Mouse (Mus musculus) embryonic fibroblast, embryonic 13.5 days (primary cell): ENCODE results near the gene Peli1. TPM values are rescaled to one million over a fixed set of nuclear protein-coding genes. Genes with fewer than 3 reads are reported as not detected.
A peak's percentile ranks its signal among the peaks of the same experiment; 100 is the strongest.

ENCODE experiments used
- H3K27ac ChIP-seq: 2 replicates; pipeline ENCODE4 v1.5.1; 2012; ENCODE audit warnings: low read length, control low read depth, inconsistent platforms; ENCODE audit not compliant: insufficient read depth
- H3K4me1 ChIP-seq: 2 replicates; pipeline ENCODE4 v1.6.1; 2011; ENCODE audit warnings: low read length; ENCODE audit not compliant: control insufficient read depth, insufficient read depth
- H3K4me3 ChIP-seq: 2 replicates; pipeline ENCODE4 v1.5.1; 2011; ENCODE audit warnings: mild to moderate bottlenecking, control low read depth, low read length; ENCODE audit not compliant: insufficient read depth
- CTCF ChIP-seq: IDR thresholded peaks from 2 replicates; pipeline ENCODE4 v1.5.1; 2011; ENCODE audit warnings: mild to moderate bottlenecking, control low read depth, low read length, moderate library complexity, borderline replicate concordance; ENCODE audit not compliant: insufficient read depth
- POLR2A ChIP-seq: IDR thresholded peaks from 2 replicates; pipeline ENCODE4 v1.6.1; 2011; ENCODE audit warnings: low read depth, mild to moderate bottlenecking, control low read depth, low read length, moderate library complexity
- polyA plus RNA-seq: library from polyadenylated mRNA; stranded (reverse); fragments of >200 nt; gene quantifications from 2 replicates; pipeline ENCODE4 v1.2.4, GENCODE M21; 2011; ENCODE audit warnings: low read depth; ENCODE audit not compliant: missing spikeins, insufficient read length

Peli1 gene
- polyA plus RNA-seq: 17.6 and 21.3 TPM in 2 replicates

- peak within 1 kb of the TSS; percentile 74 for H3K27ac ChIP-seq
- peak within 1 kb of the TSS; percentile 67 for H3K4me3 ChIP-seq
- no peaks in the 10 kb centered on the region for H3K4me1 ChIP-seq
- TF ChIP-seq CTCF (no peak), POLR2A (peak; percentile 99)
These were observed at the start of gene Peli1 for GRCm38 (mm10) chr11:21091067-21091427. TSS of gene Peli1 (plus strand) at chr11:21091291.

- H3K4me3 ChIP-seq: no peak overlapping the region
- no peak overlapping the region for H3K27ac ChIP-seq
- H3K4me1 ChIP-seq: no peaks in the 10 kb centered on the region
- TF ChIP-seq CTCF (no peak), POLR2A (no peak)
These were observed 48.5 kb upstream of the Peli1 start for GRCm38 (mm10) chr11:21042590-21042989.

DNA sequence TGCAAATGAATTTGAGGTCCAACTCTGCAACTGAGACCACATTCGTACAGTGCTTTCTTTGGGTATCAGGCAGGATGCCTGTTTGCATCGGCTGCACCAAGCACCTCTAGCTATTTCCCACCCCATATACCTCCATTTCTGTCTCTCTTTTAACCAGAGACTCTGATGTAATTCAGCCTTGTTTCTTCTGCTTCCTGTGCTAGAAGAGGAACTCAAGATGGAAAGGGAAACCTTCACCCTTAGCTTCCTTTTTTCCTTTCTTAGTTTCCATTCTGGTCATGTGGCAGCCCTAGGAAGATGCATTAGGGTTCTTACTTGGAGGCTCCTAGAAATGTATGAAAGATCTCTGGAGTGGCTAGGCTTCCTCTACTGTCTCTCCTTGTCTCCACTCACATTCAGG, 44.9 kb upstream of the Peli1 start:
- Histone ChIP-seq H3K4me1 (no peaks in the 10 kb centered on the region), H3K27ac (no peak overlapping the region), H3K4me3 (no peak overlapping the region)
- TF ChIP-seq POLR2A (no peak), CTCF (no peak)

GRCm38 (mm10) chr11:21047921-21048320, 43.2 kb upstream of the Peli1 start:
- TF ChIP-seq POLR2A (no peak), CTCF (no peak)
- H3K27ac ChIP-seq: no peak overlapping the region
- H3K4me3 ChIP-seq: no peak overlapping the region
- H3K4me1 ChIP-seq: no peaks in the 10 kb centered on the region

DNA sequence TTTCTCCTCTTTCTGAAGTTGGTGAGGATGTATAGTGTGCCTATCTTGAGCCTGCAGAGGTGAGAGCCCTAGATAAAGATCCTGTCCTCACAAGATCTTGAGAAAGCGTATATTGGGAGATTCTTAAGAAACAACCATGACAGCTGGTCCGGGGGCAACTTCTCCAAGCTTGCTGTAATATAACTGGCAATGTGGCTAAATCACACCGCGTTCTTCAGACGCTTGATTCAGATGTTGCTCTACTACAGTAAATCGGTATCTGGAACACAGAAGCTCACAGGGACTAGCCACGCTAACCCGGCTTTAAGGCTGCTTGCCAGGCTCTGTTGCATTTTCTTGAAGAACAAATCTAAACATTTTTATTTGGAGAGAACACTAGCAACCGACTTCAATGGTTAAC, 39.4 kb upstream of the Peli1 start:
- no peak for TF ChIP-seq CTCF
- TF ChIP-seq POLR2A: no peak
- H3K4me1 ChIP-seq: no peaks in the 10 kb centered on the region
- H3K4me3 ChIP-seq: no peak overlapping the region
- H3K27ac ChIP-seq: no peak overlapping the region

GRCm38 (mm10) chr11:21054587-21054986, 36.5 kb upstream of the Peli1 start:
- no peak overlapping the region for H3K4me3 ChIP-seq
- TF ChIP-seq POLR2A: no peak
- no peak for TF ChIP-seq CTCF
- no peaks in the 10 kb centered on the region for H3K4me1 ChIP-seq
- H3K27ac ChIP-seq: no peak overlapping the region

DNA sequence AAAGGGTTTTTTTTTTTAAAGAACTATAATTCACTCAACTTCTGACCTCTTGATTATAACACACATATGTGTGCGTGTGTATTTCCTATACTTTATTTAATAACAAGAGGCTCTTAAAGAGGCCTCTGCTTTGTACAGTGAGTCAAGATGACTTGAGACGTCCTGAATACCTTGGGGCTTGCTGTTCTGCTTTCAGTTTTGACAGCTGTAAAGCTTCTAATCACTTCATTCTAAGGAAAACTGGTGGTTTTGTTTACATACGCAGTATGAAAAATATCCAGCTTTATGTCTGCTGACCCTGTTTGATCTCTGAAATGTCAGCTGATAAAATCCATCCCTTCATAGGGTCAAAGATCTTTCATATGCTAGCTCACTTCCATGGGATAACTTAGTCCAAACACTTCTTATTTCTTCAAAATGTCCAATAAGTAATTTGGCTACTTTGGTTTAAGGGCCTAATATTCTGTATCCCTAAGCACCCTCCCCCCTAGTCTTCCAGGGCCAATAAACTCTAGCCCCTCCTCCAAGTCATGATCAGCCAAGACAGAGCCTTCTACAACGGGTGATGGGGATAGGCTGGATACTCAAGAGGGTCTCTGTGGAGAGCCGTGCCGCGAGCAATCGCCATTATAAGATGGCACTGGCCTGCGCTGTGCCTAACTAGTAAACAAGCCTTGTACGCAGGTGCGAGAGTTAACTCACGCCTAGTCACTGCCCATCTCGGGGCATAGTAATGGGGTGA, 34.8 kb upstream of the Peli1 start:
- no peak overlapping the region for H3K27ac ChIP-seq
- H3K4me1 ChIP-seq: no peaks in the 10 kb centered on the region
- TF ChIP-seq CTCF (no peak), POLR2A (no peak)
- no peak overlapping the region for H3K4me3 ChIP-seq

DNA sequence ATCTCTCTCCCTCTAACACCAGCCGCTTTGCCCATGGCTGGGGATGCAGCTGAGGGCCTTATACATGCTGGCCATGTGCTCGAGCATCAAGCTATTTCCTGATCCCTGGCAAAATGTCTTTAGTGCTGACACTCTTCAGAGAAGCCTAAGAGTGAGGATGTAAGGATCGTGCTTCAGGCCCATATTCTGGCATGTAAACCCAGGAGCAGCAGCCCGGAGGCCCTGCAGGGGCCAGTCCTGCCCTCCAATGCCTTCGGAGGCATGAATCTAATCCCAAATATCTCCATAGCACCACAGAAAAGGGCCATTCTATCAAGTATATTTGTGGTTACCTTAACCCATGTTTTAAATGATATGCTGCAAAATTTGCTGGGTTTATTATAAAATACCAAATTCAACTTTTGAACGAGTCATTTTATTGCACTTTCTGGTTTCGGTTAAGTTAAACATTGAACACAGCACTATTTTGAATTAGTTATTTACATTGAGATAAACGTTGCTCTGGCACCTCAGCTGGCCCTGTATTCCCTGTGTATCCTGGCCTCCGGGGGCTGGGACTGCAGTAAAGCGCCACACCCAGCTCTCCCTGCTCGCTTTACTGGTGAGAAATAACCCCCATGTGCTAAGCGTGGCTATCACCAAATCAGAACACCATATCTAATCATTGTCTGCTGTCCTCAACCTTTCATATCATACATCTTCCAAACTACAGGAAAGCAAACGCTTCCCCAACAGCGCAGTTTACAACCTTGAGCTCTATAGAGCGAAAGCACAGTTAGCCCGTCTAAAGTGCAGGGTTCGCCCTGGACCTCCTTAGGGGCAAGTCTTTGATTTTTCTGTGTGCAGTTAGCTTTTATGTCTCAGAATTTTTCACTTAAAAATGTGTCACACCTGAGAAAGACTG, 33.3 kb upstream of the Peli1 start:
- Histone ChIP-seq H3K27ac (no peak overlapping the region), H3K4me1 (no peaks in the 10 kb centered on the region), H3K4me3 (no peak overlapping the region)
- TF ChIP-seq POLR2A: no peak
- no peak for TF ChIP-seq CTCF

- Histone ChIP-seq H3K27ac (no peak overlapping the region), H3K4me1 (no peaks in the 10 kb centered on the region), H3K4me3 (no peak overlapping the region)
- TF ChIP-seq POLR2A (no peak), CTCF (no peak)
These were observed 32.7 kb upstream of the Peli1 start for GRCm38 (mm10) chr11:21058415-21058781.
